Mouse (Mus musculus) G1E (cell line): ENCODE results near the gene Sbds. TPM values are rescaled to one million over a fixed set of nuclear protein-coding genes. Genes with fewer than 3 reads are reported as not detected.

ENCODE experiments used
- ATAC-seq: 2 replicates; pipeline ENCODE4 v1.8.0; 2016; ENCODE audit warnings: mild to moderate bottlenecking; ENCODE audit not compliant: insufficient number of reproducible peaks, poor library complexity, low FRiP score, severe bottlenecking; ENCODE audit errors: extremely low read depth
- DNase-seq: peaks from one replicate; pipeline ENCODE4 v3.0.0; 2012; ENCODE audit warnings: low spot score
- H3K27me3 ChIP-seq: 2 replicates; pipeline ENCODE4 v1.6.1; 2012; ENCODE audit warnings: mild to moderate bottlenecking, low read length, inconsistent platforms; ENCODE audit not compliant: insufficient read depth
- H3K36me3 ChIP-seq: replicated peaks from 2 replicates; pipeline ENCODE3; 2012; ENCODE audit warnings: mild to moderate bottlenecking, inconsistent platforms
- H3K4me1 ChIP-seq: 2 replicates; pipeline ENCODE4 v1.6.1; 2012; ENCODE audit warnings: low read depth, low read length, inconsistent platforms, mixed read lengths; ENCODE audit not compliant: insufficient read depth
- H3K4me3 ChIP-seq: 2 replicates; pipeline ENCODE4 v1.5.1; 2012; ENCODE audit warnings: low read depth, mild to moderate bottlenecking, inconsistent platforms, low read length, moderate library complexity, mixed read lengths
- H3K9me3 ChIP-seq: replicated peaks from 2 replicates; pipeline ENCODE4 v1.6.1; 2012; ENCODE audit warnings: inconsistent platforms
- CTCF ChIP-seq: IDR thresholded peaks from 2 replicates; pipeline ENCODE4 v1.5.1; 2012; ENCODE audit warnings: low read depth, low read length, inconsistent platforms, mixed read lengths
- GATA1 ChIP-seq: IDR thresholded peaks from 2 replicates; pipeline ENCODE4 v1.6.1; 2012; ENCODE audit warnings: borderline replicate concordance, low read length, inconsistent platforms, mixed read lengths
- GATA2 ChIP-seq: IDR thresholded peaks from 2 replicates; pipeline ENCODE4 v1.6.1; 2012; ENCODE audit warnings: low read depth, low read length, inconsistent platforms, borderline replicate concordance
- POLR2AphosphoS5 ChIP-seq: IDR thresholded peaks from 2 replicates; pipeline ENCODE4 v1.6.1; 2012; ENCODE audit warnings: low read depth, low read length, inconsistent platforms; ENCODE audit not compliant: insufficient replicate concordance
- TAL1 ChIP-seq: conservative IDR thresholded peaks from 2 replicates; pipeline ENCODE4 v1.6.1; 2012; ENCODE audit warnings: low read depth, low read length, inconsistent platforms, mixed read lengths
- polyA plus RNA-seq: library from polyadenylated mRNA; stranded (reverse); fragments of >175 nt; gene quantifications from 2 replicates; pipeline ENCODE4 v1.2.3, GENCODE M21; 2012
- total RNA-seq, 2 experiments: library from RNA; stranded (forward) in 1 of 2; stranded (reverse) in 1 of 2; fragments of 200-1000 nt in 1 of 2; fragments of >200 nt in 1 of 2; fragmentation: Nextera tagmentation in 1 of 2; gene quantifications; 2 replicates each; pipeline ENCODE4 v1.2.3; 2014 to 2017

Gene Sbds
- total and polyA plus RNA-seq, 3 experiments, result 28.1 to 112 (median 91.8) TPM

- H3K36me3 ChIP-seq, result peaks cover 93% of the 10 kb centered on the region
- peaks cover 7% of the 10 kb centered on the region for H3K4me1 ChIP-seq
- DNase-seq (no peak), ATAC-seq (no peak)
- no peaks in the 10 kb centered on the region for H3K27me3 ChIP-seq
- H3K4me3 ChIP-seq, result no peak overlapping the region
- no peaks in the 10 kb centered on the region for H3K9me3 ChIP-seq
- TF ChIP-seq GATA2, result no peak
- no peak for TF ChIP-seq GATA1
- no peak for TF ChIP-seq TAL1
- TF ChIP-seq POLR2AphosphoS5, result no peak
- TF ChIP-seq CTCF, result no peak
Measured at GRCm38 (mm10) chr5:130197454-130197853, 57.9 kb downstream of the Sbds start.

DNA sequence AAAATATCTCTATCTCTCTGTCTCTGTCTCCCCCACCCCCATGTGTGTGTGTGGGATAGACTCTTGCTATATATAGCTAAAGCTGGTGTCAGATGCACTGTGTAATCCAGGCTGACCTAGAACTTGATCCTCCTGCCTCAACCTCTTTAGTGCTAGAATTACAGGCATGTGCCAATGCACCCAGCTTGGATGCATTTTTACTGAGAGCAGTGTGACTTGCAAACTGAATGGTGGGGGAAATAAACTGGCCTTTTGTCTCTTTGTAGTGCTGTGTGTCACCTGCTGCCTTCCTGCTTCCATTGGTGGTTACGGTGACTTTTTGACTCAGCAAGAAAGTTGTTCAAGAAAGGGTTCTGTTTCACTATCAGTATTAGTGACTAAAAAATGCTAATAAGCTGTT is 59.0 kb downstream of the Sbds start:
- Histone ChIP-seq H3K9me3 (no peaks in the 10 kb centered on the region), H3K4me3 (no peak overlapping the region), H3K36me3 (peaks cover 97% of the 10 kb centered on the region), H3K4me1 (peaks cover 7% of the 10 kb centered on the region), H3K27me3 (no peaks in the 10 kb centered on the region)
- DNase-seq (no peak), ATAC-seq (peak; percentile 22; the same call in 1 of the 2 replicates)
- TF ChIP-seq POLR2AphosphoS5 (no peak), GATA1 (no peak), GATA2 (no peak), TAL1 (no peak), CTCF (no peak)

Other genes starting within 250 kb of the Sbds start
- gene Asl, start 226.3 kb downstream of the Sbds start, total RNA-seq (2014; fragmentation: Nextera tagmentation), result 32.8 and 48.6 TPM in 2 replicates
- 29.4 and 34.2 TPM in 2 replicates for gene Asl, start 226.3 kb downstream of the Sbds start, total RNA-seq (2017)
- 22.6 and 23.9 TPM in 2 replicates for gene Asl, start 226.3 kb downstream of the Sbds start, polyA plus RNA-seq
- gene Crcp, start 226.2 kb downstream of the Sbds start, total RNA-seq (2014; fragmentation: Nextera tagmentation), result 86.2 and 94.0 TPM in 2 replicates
- 45.0 and 46.7 TPM in 2 replicates for gene Crcp, start 226.2 kb downstream of the Sbds start, total RNA-seq (2017)
- 10.2 and 12.4 TPM in 2 replicates for gene Crcp, start 226.2 kb downstream of the Sbds start, polyA plus RNA-seq
- gene Tpst1, start 182.2 kb downstream of the Sbds start, total RNA-seq (2014; fragmentation: Nextera tagmentation), result not detected in 2 replicates
- 0.22 and 0.58 TPM in 2 replicates for gene Tpst1, start 182.2 kb downstream of the Sbds start, total RNA-seq (2017)
- gene Tpst1, start 182.2 kb downstream of the Sbds start, polyA plus RNA-seq, result not detected in 2 replicates
- gene Kctd7, start 110.7 kb downstream of the Sbds start, total RNA-seq (2014; fragmentation: Nextera tagmentation), result 5.0 and 6.9 TPM in 2 replicates
- gene Kctd7, start 110.7 kb downstream of the Sbds start, total RNA-seq (2017), result 10.2 and 10.3 TPM in 2 replicates
- 7.8 and 10.3 TPM in 2 replicates for gene Kctd7, start 110.7 kb downstream of the Sbds start, polyA plus RNA-seq
- 44.0 and 48.2 TPM in 2 replicates for gene Rabgef1, start 83.7 kb downstream of the Sbds start, total RNA-seq (2014; fragmentation: Nextera tagmentation)
- 52.9 and 80.4 TPM in 2 replicates for gene Rabgef1, start 83.7 kb downstream of the Sbds start, total RNA-seq (2017)
- 18.5 and 23.4 TPM in 2 replicates for gene Rabgef1, start 83.7 kb downstream of the Sbds start, polyA plus RNA-seq
- 62.4 and 63.5 TPM in 2 replicates for gene Tmem248, start 38.4 kb downstream of the Sbds start, total RNA-seq (2014; fragmentation: Nextera tagmentation)
- gene Tmem248, start 38.4 kb downstream of the Sbds start, total RNA-seq (2017), result 39.4 and 40.6 TPM in 2 replicates
- 27.3 and 34.6 TPM in 2 replicates for gene Tmem248, start 38.4 kb downstream of the Sbds start, polyA plus RNA-seq
- 27.2 and 29.0 TPM in 2 replicates for gene Tyw1, start 89 bp upstream of the Sbds start, total RNA-seq (2014; fragmentation: Nextera tagmentation)
- 26.3 and 26.7 TPM in 2 replicates for gene Tyw1, start 89 bp upstream of the Sbds start, total RNA-seq (2017)
- gene Tyw1, start 89 bp upstream of the Sbds start, polyA plus RNA-seq, result 6.5 and 6.7 TPM in 2 replicates
- gene Caln1, start 113.9 kb upstream of the Sbds start, total RNA-seq (2014; fragmentation: Nextera tagmentation), result not detected in 2 replicates
- gene Caln1, start 113.9 kb upstream of the Sbds start, total RNA-seq (2017), result 0.06 and 0.11 TPM in 2 replicates
- not detected in 2 replicates for gene Caln1, start 113.9 kb upstream of the Sbds start, polyA plus RNA-seq
- not detected in 2 replicates for gene A330070K13Rik, start 129.1 kb upstream of the Sbds start, total RNA-seq (2014; fragmentation: Nextera tagmentation)
- gene A330070K13Rik, start 129.1 kb upstream of the Sbds start, total RNA-seq (2017), result not detected in 2 replicates
- gene A330070K13Rik, start 129.1 kb upstream of the Sbds start, polyA plus RNA-seq, result not detected in 2 replicates